Mouse (Mus musculus) bone marrow macrophage, adult 2 months (primary cell): ENCODE data around the gene Naaa. TPM values are rescaled to one million over a fixed set of nuclear protein-coding genes. Genes with fewer than 3 reads are reported as not detected.

ENCODE experiments used
- H3K27ac ChIP-seq: 2 replicates; pipeline ENCODE4 v1.5.1; 2012; ENCODE audit warnings: low read depth, low read length; ENCODE audit not compliant: insufficient read depth
- H3K4me1 ChIP-seq: 2 replicates; pipeline ENCODE4 v1.6.1; 2012; ENCODE audit warnings: low read length; ENCODE audit not compliant: control insufficient read depth, insufficient read depth
- H3K4me3 ChIP-seq: 2 replicates; pipeline ENCODE4 v1.5.1; 2012; ENCODE audit warnings: mild to moderate bottlenecking, low read length, moderate library complexity; ENCODE audit not compliant: insufficient read depth
- CTCF ChIP-seq: IDR thresholded peaks from 2 replicates; pipeline ENCODE4 v1.5.1; 2012; ENCODE audit warnings: low read depth, mild to moderate bottlenecking, low read length, moderate library complexity
- POLR2A ChIP-seq: IDR thresholded peaks from 2 replicates; pipeline ENCODE4 v1.6.1; 2012; ENCODE audit warnings: mild to moderate bottlenecking, low read depth, low read length, borderline replicate concordance
- polyA plus RNA-seq: library from polyadenylated mRNA; stranded (reverse); fragments of >200 nt; gene quantifications from 2 replicates; pipeline ENCODE4 v1.2.4, GENCODE M21; 2012; ENCODE audit not compliant: missing spikeins, insufficient read depth, insufficient read length

Naaa gene
- polyA plus RNA-seq, 1 experiment = 76.6 TPM

DNA sequence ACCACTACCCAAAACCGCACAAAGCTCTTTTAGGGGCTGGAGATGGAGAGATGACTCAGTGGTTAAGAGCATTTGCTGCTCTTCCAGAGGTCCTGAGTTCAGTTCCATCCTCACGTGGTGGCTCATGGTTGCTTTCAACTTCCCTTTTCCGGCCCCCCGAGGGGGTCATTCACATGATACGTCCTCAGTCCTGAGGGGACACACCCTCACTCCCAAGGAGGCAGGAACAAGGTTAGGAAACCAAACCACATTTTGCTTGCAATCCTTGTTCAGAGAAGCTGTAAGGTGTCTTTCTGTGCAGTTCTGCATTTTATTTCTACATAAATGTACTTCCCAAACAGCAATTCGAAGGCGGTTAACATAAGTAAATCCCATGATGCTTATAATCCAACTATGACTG is 7.5 kb downstream of the Naaa start:
- Histone ChIP-seq H3K4me1 (peaks cover 12% of the 10 kb centered on the region), H3K27ac (no peak overlapping the region), H3K4me3 (no peak overlapping the region)
- TF ChIP-seq CTCF (no peak), POLR2A (no peak)

DNA sequence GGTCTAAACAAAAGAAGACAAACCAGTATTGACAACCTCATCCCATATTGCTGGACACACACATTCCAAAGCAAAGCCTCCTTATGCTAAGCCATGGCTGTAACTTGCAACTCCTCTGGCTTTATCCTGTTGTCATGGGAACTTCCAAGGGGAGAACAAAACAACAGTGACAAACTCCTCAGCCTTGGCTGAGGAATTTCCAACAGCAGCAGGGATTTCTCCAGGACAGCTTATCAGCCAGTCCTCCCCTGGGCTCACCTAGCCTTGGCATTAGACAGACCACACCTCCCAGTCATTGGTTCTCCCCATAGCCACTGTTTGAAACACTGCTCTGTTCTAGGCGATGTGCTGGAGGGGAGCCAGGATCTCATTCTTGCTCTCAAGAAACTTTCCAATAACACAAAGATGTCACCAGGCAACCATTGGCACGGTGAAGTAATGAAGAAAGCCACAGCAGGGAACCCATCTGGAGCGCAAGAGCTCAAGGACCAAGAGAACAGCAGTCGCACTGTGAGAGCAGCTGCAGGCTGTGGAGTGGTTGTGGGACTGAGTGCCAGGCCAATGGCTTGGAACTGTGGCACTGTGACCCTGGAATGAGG is 14.1 kb downstream of the Naaa start:
- no peak overlapping the region for H3K4me3 ChIP-seq
- no peak overlapping the region for H3K27ac ChIP-seq
- peaks cover 4% of the 10 kb centered on the region for H3K4me1 ChIP-seq
- TF ChIP-seq POLR2A (no peak), CTCF (no peak)

DNA sequence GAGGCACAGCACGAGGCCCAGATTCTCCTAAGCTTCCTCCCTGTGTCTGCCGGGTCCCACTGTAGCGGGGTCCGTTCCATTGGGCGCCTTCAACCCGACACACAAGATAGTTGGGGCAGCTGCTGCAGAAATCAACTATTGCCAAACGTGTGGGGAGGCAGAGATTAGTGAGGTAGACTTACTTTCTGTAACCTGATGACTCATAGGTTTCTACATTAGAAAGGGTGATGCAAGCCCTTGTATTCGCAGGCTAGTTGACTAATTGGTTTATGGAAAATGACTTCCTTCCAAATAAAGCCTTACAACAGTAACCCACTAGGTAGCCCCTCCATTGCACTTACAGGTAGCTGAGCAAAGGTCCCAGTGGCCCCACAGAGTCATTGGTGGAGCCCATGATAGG is 15.3 kb downstream of the Naaa start:
- TF ChIP-seq CTCF = no peak
- no peak for TF ChIP-seq POLR2A
- H3K27ac ChIP-seq = no peak overlapping the region
- H3K4me3 ChIP-seq = no peak overlapping the region
- peaks cover 4% of the 10 kb centered on the region for H3K4me1 ChIP-seq

DNA sequence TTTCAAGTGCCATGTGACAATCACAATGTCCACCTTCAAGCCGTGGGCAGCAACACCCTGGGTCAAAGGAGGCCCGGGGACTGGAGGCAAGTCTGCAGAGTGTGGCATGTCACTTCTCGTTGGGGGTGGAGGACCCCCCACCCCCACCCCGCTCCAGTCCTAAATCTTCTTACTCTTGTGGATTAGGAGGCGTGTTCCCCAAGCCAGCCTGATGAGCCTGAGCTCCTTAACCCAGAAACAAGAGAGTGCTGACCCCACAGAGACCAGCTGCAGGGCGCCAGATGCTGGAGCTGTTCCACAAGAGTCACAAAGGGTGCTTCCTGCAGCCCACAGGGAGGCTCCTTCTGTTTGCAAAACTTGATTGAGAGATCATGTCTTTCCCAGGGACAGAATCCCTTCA is 21.8 kb downstream of the Naaa start, which contains the start of gene Ppef2:
Gene Ppef2, minus strand, starts transcription at position 61 of the 400 bp plus-strand sequence.
- Histone ChIP-seq H3K4me1 (peaks cover 13% of the 10 kb centered on the region), H3K27ac (no peak within 1 kb of the TSS), H3K4me3 (no peak within 1 kb of the TSS)
- TF ChIP-seq CTCF = no peak
- TF ChIP-seq POLR2A = no peak

DNA sequence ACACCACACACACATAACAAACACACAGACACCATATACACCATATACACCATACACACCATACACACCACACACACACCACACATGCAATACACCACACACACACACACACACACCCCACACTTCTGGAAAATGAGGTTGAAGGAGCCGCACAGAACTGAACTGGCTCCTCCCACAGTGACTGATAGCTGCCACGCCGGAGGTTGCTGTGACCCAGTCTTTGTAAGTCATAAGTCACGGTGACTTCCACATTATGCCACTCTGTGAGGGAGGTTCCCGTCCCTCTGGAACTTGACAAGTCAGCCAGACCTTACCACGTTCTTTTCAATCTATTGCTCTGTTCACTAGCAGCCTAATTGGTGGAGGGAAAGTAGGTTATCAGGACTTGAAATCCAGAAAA is 23.5 kb downstream of the Naaa start:
- Histone ChIP-seq H3K4me3 (no peak overlapping the region), H3K4me1 (peaks cover 13% of the 10 kb centered on the region), H3K27ac (no peak overlapping the region)
- TF ChIP-seq CTCF (no peak), POLR2A (no peak)

DNA sequence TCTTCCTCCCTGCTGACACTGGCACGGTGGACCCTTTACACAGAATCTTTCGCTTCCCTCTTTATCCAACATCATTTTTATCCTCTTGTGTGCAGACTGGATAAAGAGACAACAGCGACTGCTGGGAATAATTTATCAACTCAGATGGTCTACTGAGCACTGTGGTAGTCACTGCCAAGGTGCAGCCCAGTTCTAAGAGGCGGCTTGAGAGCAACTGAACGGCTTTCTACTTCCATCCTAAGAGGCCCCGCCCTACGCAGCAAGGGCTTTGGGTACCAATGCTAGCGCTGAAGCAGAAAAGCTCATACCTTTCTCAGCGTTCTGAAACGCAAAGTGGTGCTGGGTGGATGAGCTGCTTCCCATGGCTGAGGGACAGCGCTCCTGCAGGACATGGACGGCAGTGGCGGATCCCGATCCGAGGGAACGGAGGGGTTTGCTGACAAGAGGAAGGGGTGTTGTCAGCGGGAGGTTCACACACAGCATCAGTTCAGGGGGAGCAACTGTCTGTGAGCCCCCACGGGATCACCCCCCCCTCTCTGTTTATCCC is 25.1 kb downstream of the Naaa start:
- H3K4me3 ChIP-seq = no peak overlapping the region
- peaks cover 13% of the 10 kb centered on the region for H3K4me1 ChIP-seq

DNA sequence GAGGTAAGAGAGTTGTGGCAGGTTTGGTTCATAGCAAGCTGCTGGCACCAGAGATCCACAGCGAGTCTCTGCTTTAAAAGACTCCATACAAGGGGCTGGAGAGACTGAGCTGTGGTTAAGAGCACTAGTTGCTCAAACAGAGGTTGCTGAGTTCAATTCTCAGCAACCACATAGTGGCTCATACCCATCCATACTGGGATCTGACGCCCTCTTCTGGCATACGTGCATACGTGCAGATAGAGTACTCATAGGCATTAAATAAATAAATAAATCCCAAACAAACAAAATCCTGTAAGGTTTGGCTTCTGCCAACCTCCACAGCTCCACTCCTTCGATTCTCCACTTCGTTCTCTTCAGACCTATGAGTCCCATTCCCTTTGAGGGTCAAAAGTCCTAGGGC is 25.9 kb downstream of the Naaa start:
- TF ChIP-seq CTCF = no peak
- TF ChIP-seq POLR2A = no peak
- Histone ChIP-seq H3K4me1 (peaks cover 13% of the 10 kb centered on the region), H3K27ac (no peak overlapping the region), H3K4me3 (no peak overlapping the region)

More for the DNA sequence above, 25.1 kb downstream of the Naaa start:
- TF ChIP-seq POLR2A = no peak
- no peak for TF ChIP-seq CTCF
- H3K27ac ChIP-seq = no peak overlapping the region

DNA sequence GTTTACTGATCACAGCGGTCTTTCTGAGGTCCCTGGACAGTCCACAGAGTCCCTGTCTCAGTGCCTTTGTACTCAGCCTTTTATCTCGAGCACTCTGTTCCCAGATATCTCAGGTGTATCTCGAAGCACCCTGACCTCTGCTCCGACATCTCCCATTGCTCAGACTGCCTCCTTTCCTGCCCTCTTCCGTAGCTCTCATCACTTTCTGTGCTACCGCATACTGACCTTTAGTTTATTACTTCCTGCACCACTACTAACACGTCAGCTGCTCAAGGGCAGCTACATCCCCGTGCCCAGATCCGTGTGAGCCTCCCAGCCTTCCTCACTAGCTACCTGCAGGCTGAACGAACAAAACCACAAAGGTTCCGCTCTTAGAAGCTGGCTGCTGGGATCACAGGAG is 29.4 kb downstream of the Naaa start:
- Histone ChIP-seq H3K4me3 (no peak overlapping the region), H3K4me1 (peaks cover 3% of the 10 kb centered on the region), H3K27ac (no peak overlapping the region)
- TF ChIP-seq POLR2A = no peak
- no peak for TF ChIP-seq CTCF

DNA sequence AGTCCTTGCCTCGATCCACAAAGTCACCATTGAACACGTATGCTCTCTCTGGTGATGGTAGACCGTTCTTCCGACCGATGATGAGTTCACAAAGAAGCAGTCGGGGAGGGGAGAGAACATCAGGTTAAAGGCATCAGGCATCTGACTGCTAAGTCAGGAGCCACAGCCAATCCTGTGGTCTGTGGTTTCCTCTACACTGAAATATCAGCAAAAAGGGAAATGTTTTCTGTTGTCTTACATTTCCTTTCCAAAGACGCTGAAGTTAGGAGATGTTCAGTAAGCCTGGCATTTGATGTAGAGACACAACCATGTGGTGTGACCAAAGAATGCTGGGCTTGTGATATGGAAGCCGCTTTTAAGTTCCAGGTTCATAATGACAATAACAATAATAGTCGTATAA is 32.5 kb downstream of the Naaa start:
- TF ChIP-seq CTCF (no peak), POLR2A (no peak)
- Histone ChIP-seq H3K4me1 (peaks cover 3% of the 10 kb centered on the region), H3K27ac (no peak overlapping the region), H3K4me3 (no peak overlapping the region)

DNA sequence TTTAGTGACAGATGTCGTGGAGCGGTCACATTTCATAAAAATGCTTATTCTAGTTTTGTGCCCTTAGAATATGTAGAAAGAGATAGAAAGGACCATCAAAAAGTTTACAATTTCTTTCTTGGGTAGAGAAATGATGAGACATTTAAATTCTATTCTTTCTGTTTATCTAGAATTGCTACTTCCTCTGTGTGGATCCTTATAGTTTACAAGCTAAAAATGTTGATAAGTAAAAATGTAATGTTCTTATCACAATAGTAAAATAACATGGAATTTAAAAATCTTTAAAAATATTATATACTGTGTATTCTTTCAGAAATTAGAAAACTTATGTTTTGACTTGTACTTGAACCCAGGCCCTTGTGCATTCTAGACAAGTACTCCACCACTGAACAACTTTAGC is 33.1 kb downstream of the Naaa start:
- Histone ChIP-seq H3K4me1 (peaks cover 3% of the 10 kb centered on the region), H3K27ac (no peak overlapping the region), H3K4me3 (no peak overlapping the region)
- TF ChIP-seq POLR2A = no peak
- TF ChIP-seq CTCF = no peak
